Mouse (Mus musculus): ENCODE data around the gene Sinhcaf.
A peak's percentile ranks its signal among the peaks of the same experiment; 100 is the strongest.
"Not testable (repeated sequence)": the region's sequence is repeated elsewhere in the genome, so short reads cannot be mapped to it uniquely, and the experiment has no call there.

Sinhcaf gene

DNA sequence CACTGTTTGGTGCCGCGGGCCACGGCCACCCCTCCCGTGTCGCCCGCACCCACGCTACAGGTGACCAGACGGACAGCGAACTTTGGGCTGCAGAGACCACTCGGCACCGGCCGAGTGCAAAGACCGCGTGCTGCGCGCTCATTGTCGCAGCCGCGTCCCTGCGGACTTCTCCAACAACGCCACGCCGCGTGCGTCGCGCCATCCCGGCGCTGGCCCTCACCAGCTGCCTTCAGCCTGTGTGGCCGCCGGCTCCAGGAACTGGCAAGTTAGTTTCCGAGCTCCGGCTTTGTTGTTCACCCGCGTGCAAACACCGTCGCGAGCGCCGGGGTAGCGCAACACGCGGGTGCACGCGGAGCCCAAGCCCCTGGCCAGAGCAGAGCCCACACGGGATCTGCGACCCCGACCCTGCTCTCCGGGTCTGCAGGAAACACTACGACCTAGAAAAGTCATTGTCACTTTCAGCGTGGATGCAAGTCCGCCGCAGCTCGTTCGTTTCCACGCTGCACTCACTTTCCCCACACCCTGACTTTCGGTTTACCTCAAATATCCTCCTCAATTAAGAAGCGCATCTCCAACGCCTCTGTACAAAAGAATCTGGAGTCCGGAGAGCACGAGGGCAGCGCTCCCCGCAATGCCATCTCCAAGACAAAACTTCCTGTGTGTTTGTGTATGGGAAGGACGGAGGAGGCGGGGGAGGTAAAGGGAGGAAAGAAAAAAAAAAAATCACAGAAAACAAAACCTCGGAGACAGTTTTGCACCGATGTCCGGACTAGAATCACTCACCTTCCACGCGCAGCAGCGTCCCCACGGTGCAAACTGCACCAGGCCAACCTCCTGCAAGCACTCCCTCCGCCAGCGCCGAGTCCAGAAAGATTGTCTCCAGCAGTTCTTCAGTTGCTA is 508 bp downstream of the Sinhcaf start:
- DNase-seq (ENCODE audit: low spot score in 2 of 2) = peak; percentile 26 to 60

DNA sequence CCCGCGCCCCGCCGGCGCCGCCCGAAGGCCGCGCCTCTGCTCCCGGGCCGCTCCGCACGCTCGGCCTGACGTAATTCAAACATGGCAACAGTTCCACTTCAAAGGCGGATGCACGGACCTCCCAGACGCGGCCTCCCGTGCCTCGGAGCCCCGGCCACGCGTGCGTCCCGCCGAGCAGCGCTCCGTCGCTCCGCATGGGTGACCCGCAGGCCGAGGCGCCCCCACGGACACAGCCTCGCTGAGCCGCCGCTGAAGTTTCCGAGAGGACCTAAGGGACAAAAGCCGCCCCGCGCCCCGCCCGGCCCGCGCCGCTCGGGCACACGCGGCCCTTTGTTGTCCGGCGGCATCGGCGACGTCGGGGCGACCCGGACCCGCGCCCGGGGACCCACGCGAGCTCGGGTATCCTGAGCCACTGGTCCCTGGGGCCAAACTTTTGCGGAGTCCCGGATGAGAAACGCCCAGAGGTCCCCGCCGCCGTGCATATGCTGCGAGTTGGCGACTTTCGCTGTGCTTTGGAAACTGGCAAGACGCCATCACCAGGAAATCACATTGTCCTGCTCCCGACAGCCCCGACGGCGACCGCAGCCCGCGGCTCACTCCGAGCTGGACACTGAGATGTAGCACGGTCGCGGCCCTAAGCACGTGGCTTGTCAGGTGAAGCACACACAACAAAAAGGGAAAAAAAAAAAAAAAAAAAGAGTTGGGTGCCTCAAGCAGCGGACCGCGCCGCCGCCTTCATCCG is 1.3 kb downstream of the Sinhcaf start:
- DNase-seq (ENCODE audit: low spot score in 2 of 2) = peak; percentile 59 to 65

DNA sequence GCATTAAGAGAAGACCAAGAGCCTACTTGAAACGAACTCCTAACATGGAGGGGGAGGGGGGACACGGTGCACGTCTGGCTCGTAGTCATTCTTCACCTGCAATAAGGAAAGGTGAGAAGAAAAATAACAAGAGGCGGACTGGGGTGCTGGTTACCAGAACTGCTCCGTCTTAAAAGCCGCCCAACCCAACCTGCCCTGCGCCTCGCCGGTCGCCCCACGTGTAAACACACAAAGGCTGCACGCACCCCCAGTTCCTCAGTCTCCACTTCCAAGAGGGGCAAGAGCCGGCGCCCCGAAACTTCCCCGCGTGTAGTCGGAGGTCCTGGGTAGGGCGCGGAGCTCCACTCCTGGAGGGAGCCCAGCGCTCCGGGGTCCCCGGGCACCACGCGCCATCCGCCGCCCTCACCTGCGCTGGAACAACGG is 1.9 kb downstream of the Sinhcaf start:
- peak in 1 of 2 experiments; percentile 59 for DNase-seq (ENCODE audit: low spot score in 2 of 2)

DNA sequence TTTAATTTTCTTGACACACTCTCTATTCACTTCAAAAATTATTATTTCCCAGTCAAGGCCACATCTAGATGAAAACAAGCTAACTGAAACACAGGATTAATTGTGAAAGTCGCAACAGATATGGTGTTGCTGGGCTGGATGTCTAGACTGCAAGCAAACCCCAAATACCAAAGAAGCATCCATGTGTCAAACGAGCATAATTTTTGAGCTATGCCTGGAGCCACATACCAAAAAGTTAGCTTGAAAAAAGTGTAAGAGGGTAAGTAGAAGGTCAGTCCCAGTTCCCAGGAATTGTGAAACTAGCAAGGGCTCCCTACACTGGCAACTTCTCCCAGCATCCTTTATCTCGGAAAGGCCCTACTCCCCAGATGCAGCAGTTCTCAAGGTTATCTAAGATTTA is 2.6 kb downstream of the Sinhcaf start:
- DNase-seq (ENCODE audit: low spot score in 2 of 2) = no peak

DNA sequence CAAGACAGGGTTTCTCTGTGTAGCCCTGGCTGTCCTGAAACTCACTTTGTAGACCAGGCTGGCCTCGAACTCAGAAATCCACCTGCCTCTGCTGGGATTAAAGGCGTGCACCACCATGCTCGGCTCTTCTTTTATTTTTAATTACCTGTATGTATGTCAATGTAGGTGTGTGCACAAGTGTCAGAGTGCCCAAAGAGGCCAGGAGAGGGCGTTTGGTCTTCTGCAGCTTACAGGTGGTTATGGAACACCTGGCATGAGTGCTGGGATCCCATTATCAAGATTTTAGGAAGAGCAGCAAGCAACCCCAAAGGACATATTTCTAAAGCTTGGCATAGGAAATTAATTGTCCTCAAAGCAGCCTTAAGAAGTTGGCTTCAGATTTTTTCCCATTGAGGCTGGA is 3.9 kb downstream of the Sinhcaf start:
- DNase-seq (ENCODE audit: low spot score in 2 of 2) = no peak

DNA sequence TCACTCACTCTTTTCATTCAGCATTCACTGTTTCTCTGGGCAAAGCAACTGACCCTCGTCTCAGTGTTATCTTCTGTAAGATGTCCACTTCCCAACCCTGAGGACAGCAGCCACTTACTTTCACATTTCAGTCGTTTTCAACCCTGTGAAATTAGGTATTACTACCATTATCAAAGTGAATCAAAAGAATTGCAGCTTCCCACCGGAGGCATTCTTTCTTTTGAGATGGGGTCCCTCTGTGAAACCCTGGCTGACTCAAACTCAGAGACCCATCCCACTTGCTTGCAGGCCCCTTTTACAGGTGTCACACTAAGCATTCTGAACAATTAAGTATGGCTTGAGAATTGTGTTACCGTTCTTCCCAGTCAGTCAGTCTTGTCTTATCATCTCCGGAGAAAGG is 4.4 kb downstream of the Sinhcaf start:
- no peak for DNase-seq (ENCODE audit: low spot score in 2 of 2)

DNA sequence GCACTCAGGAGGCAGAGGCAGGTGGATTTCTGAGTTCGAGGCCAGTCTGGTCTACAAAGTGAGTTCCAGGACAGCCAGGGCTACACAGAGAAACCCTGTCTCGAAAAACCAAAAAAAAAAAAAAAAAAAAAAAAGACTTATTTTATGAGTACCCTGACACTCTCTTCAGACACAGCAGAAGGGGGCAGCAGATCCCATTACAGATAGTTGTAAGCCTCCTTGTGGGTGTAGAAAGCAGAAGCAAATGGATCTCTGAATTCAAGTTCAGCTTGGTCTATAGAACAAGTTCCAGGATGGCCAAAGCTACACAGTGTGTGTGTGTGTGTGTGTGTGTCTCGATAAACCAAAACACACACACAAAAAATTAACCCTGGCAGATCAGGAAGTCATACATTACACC is 5.9 kb downstream of the Sinhcaf start:
- not testable (repeated sequence) for DNase-seq (ENCODE audit: low spot score in 2 of 2)

DNA sequence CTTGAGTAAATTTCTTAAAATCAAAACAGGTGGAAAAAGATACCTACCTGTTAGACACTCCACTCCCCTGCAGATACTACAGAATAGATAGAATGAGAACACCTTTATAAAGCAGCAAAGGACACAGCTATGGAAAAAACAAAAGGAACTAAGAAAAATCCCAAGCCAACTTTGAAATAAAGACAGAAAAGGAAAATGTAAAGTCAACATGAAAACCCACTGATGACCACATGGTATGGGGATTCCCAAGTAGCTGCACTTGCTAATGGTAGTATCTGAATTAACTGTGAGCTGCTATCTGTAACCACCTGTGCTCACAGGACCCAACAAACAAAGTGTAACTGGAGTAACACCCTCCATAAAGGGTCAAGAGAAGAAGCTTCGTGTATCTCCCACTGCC is 8.6 kb downstream of the Sinhcaf start:
- DNase-seq (ENCODE audit: low spot score in 2 of 2) = no peak

DNA sequence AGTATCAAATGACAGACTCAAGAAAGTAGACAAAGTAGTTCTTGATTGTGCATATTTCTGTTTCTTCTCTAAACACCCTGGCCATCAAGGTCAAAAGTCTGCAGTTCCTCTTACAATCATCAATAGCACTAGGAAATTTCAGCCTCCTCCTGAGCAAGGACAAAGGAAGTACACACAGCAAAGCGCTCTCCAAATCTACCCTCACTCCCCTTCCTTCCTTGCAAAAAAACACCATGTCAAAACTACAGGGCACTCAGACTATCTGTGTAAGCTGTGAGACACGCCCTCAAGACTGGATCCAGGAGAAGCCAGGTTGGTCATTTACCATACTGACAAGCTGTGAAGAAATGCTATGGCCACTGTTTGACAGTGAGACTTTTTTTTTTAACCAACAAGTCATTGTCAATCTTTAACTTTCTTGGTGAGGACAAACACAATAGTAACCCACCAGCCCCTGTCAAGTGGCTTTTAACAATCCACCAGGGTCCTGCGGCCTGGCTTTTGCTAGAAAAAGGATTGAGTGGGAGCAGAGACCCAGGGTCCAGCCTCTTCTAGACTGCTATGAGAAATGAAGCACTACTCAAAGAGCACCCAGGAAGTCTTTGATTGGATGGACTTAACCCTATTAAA is 11.2 kb downstream of the Sinhcaf start:
- DNase-seq (ENCODE audit: low spot score in 2 of 2) = no peak

DNA sequence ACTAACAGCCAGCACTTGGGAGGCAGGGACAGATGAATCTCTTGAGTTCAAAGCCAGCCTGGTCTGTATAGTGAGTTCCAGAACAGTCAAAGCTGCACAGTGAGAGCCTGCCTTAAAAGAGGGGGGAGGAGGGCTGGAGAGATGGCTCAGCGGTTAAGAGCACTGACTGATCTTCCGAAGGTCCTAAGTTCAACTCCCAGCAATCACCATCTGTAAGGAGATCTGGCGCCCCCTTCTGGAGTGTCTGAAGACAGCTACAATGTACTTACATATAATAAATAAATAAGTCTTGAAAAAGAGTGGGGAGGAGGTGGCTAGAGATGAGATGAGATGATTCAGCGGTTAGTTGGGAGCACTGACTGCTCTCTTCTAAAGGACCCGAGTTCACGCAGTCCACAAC is 15.0 kb downstream of the Sinhcaf start:
- no peak for DNase-seq (ENCODE audit: low spot score in 2 of 2)

DNA sequence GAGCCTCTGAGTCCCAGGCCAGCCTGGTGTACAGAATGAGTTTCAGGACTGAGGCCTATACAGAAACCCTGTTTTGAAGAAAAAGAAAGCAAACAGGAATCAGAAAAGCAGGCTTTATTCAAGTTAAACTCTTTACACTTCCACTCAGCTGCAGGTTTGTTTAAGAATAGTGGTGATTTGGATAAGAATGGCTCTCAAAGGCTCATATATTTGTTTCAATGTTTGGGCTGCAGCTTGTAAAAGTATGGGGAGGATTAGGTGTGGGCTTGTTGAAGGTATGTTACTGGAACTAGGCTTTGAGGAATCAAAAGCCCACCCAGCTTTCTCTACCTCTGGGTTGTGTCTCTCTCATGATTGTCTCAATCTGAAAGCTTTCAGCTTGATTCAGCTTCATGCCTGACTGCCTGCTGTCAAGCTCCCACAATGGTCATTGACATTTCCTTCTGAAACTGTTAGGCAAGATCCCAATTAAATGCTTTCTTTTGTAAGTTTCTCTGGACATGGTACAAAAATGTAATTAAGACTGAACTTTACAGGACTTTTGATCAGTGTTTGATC is 27.3 kb downstream of the Sinhcaf start:
- DNase-seq (ENCODE audit: low spot score in 2 of 2) = no peak

DNA sequence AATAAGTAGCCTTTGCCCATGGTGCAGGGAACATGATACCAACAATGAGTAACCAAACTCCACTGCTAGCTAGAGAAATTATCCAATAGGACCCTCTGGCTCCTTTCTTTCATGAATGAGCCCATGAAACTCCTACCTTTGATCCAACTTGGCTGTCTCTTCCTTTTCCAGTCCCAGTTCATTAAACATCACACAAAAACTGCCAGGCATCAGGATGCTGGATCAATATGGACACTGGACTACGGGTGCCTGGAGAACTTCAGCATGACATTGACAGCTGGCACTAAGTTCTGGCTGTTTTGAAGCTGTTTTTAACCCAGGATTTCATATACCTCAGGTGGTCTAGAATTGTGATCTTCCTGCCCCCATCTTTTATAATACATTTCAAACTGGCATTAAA is 28.6 kb downstream of the Sinhcaf start:
- DNase-seq (ENCODE audit: low spot score in 2 of 2) = no peak

DNA sequence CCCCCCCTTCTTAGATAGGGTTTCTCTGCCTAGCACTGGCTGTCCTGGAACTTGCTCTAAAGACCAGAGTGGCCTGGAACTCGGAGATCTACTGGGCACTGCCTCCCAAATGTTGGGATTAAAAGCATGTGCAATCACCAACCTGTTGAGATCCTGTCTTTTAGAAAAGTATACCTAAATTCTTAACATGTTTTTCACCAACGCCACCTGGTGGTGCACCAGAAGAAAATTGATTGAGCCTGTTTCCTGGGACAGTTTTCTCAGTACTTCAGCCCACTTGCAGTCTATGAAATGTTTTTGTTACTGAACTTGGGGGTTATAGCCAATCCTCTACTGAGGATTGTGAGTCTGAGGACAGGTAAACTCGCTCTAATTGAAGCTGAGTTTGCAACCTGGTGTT is 29.4 kb downstream of the Sinhcaf start:
- DNase-seq (ENCODE audit: low spot score in 2 of 2) = no peak

DNA sequence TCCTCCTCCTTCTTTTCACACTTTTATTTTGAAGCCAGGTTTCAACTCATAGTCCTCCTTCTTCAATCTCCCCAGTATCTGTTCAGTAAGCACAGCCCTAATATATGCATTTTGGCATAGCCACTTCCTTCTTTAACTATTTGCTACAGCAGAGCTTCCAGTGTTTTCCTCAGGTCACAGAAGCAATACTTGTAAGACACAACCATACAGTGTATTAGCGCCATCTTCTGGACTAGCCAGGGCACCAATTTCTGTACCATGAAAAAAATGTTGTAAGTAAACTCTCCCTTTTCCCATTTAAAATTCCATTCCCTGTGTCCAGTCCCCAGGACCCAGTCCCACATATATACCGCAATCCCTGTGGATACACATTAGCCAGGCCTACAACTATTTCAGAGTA is 32.3 kb downstream of the Sinhcaf start:
- no peak for DNase-seq (ENCODE audit: low spot score in 2 of 2)

DNA sequence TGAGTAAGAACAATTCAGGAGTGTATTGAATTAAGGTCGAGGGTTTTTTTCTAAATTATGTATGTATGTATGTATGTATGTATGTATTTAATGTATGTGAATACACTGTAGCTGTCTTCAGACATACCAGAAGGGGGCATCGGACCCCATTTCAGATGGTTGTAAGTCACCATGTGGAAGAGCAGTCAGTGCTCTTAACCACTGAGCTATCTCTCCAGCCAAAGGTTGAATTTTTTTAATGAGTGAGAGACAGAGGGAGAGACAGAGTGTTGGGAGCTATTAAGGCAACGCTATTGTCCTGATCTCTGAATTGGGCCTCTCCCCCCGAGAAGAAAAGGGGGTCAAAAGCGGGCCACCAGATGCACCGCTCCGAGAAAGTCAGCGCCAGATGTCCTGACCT is 34.4 kb downstream of the Sinhcaf start:
- DNase-seq (ENCODE audit: low spot score in 2 of 2) = not testable (repeated sequence)

DNA sequence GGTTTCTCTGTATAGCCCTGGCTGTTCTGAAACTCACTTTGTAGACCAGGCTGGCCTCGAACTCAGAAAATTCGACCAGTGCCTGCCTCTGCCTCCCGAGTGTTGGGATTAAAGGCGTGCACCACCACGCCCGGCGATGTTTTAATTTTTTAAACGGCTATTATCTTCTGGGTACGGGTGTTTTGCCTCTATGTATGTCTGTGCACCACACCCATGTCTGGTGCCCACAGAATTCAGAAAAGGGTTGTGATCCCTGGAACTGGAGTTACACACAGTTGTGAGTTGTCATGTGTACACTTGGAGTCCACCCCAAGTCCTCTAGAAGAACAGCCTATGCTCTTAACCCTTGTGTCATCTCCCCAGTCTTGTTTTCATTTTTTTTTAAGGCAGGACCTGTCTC is 39.3 kb downstream of the Sinhcaf start:
- no peak for DNase-seq (ENCODE audit: low spot score in 2 of 2)

DNA sequence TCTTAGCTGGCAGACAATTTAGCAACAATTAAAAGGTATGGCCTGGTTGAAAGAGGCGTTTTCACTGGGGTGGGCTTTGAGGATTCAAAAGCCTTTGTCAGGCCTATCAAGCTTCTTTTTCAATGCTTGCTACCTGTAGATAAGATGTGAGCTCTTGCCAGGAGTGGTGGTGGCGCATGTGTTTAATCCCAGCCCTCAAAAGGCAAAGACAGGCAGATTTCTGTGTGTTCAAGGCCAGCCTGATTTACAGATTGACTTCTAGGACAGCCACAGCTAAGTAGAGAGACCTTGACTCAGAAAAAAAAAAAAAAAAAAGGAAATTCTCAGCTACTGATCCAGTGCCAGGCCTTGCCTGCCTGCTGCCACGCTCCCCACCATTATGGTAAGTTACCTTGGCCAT is 43.5 kb downstream of the Sinhcaf start:
- DNase-seq (ENCODE audit: low spot score in 2 of 2) = no peak

DNA sequence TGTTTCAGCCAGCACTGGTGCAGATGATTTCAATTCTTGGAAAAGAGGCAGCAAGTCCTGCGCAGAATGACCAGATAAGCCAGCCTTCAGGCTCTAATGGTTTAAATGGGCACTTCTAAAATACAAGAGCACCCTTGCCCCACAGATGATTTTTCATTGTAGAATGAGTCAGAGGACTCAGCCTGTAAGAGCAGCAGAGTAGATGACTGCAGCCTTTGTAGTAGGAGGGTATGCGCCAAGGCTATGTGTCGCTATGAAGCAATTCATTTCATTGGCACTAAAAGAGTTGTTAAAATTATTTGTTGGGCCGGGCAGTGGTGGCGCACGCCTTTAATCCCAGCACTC is 49.8 kb downstream of the Sinhcaf start:
- no peak for DNase-seq (ENCODE audit: low spot score in 2 of 2)

DNA sequence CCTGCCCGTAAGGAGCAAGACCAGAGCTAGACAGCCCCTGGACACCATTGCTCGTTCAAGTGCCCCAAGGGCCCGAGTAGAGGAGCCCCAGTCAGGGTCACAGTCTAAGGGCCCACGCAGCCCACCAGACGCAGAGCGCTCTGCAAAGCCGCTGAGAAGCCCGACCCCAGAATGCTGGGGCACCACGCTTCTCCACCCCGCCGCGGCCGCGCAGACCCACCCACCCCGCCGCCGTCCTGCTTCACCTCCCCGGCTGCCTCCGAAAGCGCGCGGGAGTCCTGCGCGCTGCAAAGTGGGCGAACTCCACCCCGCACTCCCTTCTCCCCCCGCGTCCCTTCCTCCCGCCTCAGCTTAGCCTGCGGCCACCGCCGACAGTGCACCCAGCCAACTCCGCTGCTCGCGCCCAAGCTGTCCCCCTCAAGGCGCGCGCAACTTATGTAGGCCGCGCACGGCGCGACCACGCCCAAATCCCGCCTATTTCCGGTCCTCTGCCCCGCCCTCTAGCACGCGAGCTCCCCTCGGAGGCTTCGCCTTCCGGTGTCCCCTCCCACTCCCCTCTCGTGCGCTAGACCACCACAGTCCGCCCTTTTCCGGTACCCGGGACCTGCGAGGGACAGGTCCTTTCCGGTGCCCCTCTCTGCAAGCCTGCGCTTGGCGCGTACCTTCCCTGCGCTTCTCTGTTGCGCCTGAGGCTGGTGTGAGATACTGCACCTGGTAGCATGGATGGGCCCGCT is 50.3 kb downstream of the Sinhcaf start, which contains the start of gene Caprin2:
Caprin2 (minus strand) TSS at position 465 of the 734 bp plus-strand sequence.
- peak; percentile 90 to 94 for DNase-seq (ENCODE audit: low spot score in 2 of 2)

DNA sequence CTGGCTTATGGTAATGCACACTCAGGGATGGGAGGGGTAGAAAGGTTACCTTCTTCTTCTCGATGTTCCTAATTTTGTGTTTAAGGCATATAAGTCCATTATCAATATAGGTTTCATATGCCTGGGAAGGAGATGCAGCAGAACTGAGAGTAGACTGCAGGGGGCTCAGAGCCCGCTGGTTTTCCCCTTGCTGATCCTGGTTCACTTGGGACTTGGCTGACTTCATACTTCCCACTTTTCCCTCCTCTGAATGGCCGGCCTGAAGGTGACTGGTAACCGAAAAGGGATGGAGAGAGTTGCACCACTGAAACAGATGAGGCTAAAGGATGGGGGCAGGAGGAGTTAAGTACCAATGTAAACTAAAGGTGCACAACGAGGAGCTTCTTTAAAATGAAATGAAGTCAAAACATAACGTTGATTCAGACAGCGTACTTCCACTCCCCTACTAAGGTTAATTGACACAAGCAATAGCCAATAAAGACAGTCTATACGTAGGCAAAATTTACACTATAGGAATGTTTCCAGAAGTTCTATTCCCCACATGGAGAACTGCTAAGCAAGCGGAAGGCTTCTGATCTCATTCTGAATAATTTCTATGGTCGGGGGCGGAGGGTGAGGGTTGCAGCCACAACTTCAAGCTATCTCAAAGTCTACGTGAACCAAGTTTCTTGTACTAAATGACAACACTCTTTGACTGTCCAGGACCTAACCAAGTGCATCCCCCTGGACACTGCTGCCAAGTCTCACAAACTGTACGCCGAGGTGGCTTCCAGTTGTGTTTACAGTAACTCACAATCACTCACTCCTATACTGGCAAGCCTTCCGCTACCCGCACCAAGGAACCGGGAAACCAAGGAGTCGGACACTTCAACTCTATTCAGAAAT is 51.1 kb downstream of the Sinhcaf start:
- DNase-seq (ENCODE audit: low spot score in 2 of 2) = no peak

DNA sequence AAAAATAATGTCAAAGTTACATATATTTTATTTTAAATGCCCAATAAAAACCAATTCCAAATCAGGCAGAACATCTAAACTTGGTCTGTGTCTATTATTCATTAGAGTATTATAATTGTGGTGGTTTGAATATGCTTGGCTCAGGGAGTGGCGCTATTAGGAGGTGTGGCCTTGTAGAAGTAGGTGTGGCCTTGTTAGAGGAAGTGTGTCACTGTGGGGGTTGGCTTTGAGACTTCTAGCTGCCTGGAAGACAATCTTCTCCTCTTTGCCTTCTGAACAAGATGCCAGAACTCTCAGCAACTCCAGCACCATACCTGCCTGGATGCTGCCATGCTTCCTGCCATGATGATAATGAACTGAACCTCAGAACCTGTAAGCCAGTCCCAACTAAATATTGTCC is 72.4 kb downstream of the Sinhcaf start:
- DNase-seq (ENCODE audit: low spot score in 2 of 2) = no peak

Measured in urinary bladder, postnatal 4 days (tissue).